ENCODE assay signal across 13 mouse cellular contexts in genomic region chr13:74381533-74382276, GRCm38 (mm10). TPM values are rescaled to one million over a fixed set of nuclear protein-coding genes. Genes with fewer than 3 reads are reported as not detected.
A peak's percentile ranks its signal among the peaks of the same experiment; 100 is the strongest.
DNase-seq lines count a peak whose midpoint lies in the region; ATAC-seq and TF ChIP-seq lines count a peak whose summit lies in the region.
"Had no signal": no experiment of that assay in that cellular context is flagged by ENCODE, and none has a peak within 500 bp of the region (broad histone marks: within the 10 kb centered on the region; RNA-seq: fewer than 3 reads in every experiment).

No protein-coding gene starts in this region.

- WGBS in hindbrain, embryonic 13.5 days = 71% methylated on average over 10 of the region's 10 CpGs
- 82% methylated on average over 10 of the region's 10 CpGs for WGBS in hindbrain, embryonic 10.5 days
- WGBS in intestine, embryonic 16.5 days = 69% methylated on average over 10 of the region's 10 CpGs

- peaks cover 9% of the 10 kb centered on the region; the same call in 1 of the 2 replicates for H3K4me1 ChIP-seq in hindbrain, embryonic 13.5 days (replicated peaks)
- H3K4me1 ChIP-seq in hindbrain, embryonic 10.5 days (replicated peaks) = no peaks in the 10 kb centered on the region
- peaks cover 2% of the 10 kb centered on the region; the same call in 1 of the 2 replicates for H3K4me1 ChIP-seq in intestine, embryonic 16.5 days (ENCODE audit: control insufficient read depth, insufficient read depth, low read length)
- H3K4me1 ChIP-seq: liver, embryonic 13.5 days had no signal

- H3K9ac ChIP-seq in hindbrain, embryonic 13.5 days = peak overlapping the region; percentile 31; the same call in 1 of the 2 replicates
- H3K9ac ChIP-seq in intestine, embryonic 16.5 days (ENCODE audit: low read depth, low read length) = peak overlapping the region; percentile 33; the same call in 1 of the 2 replicates
- H3K9ac ChIP-seq: liver, embryonic 13.5 days had no signal

- H3K36me3 ChIP-seq in hindbrain, embryonic 13.5 days = no peaks in the 10 kb centered on the region; the same call in 1 of the 2 replicates
- H3K36me3 ChIP-seq in hindbrain, embryonic 10.5 days = no peaks in the 10 kb centered on the region
- H3K36me3 ChIP-seq in intestine, embryonic 16.5 days (ENCODE audit: control insufficient read depth, insufficient read depth, low read length) = no peaks in the 10 kb centered on the region
- H3K36me3 ChIP-seq: liver, embryonic 13.5 days had no signal

- no peaks in the 10 kb centered on the region for H3K9me3 ChIP-seq in hindbrain, embryonic 13.5 days
- H3K9me3 ChIP-seq in hindbrain, embryonic 10.5 days = no peaks in the 10 kb centered on the region
- H3K9me3 ChIP-seq in intestine, embryonic 16.5 days (ENCODE audit: control insufficient read depth, low read length) = no peaks in the 10 kb centered on the region
- H3K9me3 ChIP-seq: liver, embryonic 13.5 days had no signal

- peak; percentile 43; the same call in 1 of the 2 replicates for ATAC-seq in hindbrain, embryonic 13.5 days (ENCODE audit: low FRiP score)
- no peak for ATAC-seq in intestine, embryonic 16.5 days

- TF ChIP-seq POLR2A in brain, embryonic 14.5 days (IDR thresholded peaks at IDR 0.05; ENCODE audit: borderline replicate concordance, extremely low read depth, insufficient read depth, insufficient read length, poor library complexity, severe bottlenecking) = no peak

- no peak for TF ChIP-seq CTCF in brain, embryonic 14.5 days (IDR thresholded peaks at IDR 0.05; ENCODE audit: borderline replicate concordance, extremely low read depth, insufficient read depth, insufficient read length)

- no peak overlapping the region for H3K4me3 ChIP-seq in hindbrain, embryonic 13.5 days
- H3K4me3 ChIP-seq in hindbrain, embryonic 10.5 days = no peak overlapping the region
- H3K4me3 ChIP-seq in intestine, embryonic 16.5 days (ENCODE audit: low read length) = no peak overlapping the region
- H3K4me3 ChIP-seq: liver, embryonic 13.5 days had no signal

- no peak for DNase-seq in hindbrain, embryonic 10.5 days (ENCODE audit: low spot score)
- peak; percentile 52 for DNase-seq in Muller cell, postnatal 12 days (ENCODE audit: inconsistent ontology term)
- peak; percentile 59 for DNase-seq in brain, embryonic 14.5 days (ENCODE audit: low read depth)
- DNase-seq in spleen, adult 12 weeks (ENCODE audit: low spot score) = no peak
- DNase-seq in gastrocnemius, postnatal 10 days = no peak
- DNase-seq: liver, embryonic 13.5 days; right cerebral cortex, postnatal 4 days had no signal

- H3K27ac ChIP-seq in hindbrain, embryonic 13.5 days = 0 out of 2 replicates have a peak overlapping the region, but pooled peaks have one; percentile 25
- H3K27ac ChIP-seq in hindbrain, embryonic 10.5 days = no peak overlapping the region
- H3K27ac ChIP-seq in intestine, embryonic 16.5 days (ENCODE audit: low read length) = no peak overlapping the region
- H3K27ac ChIP-seq: liver, embryonic 13.5 days had no signal

- no peak overlapping the region for H3K4me2 ChIP-seq in hindbrain, embryonic 13.5 days
- no peak overlapping the region for H3K4me2 ChIP-seq in intestine, embryonic 16.5 days (ENCODE audit: low read depth, low read length)
- H3K4me2 ChIP-seq: liver, embryonic 13.5 days had no signal

- H3K27me3 ChIP-seq in hindbrain, embryonic 13.5 days = no peaks in the 10 kb centered on the region
- no peaks in the 10 kb centered on the region for H3K27me3 ChIP-seq in hindbrain, embryonic 10.5 days (ENCODE audit: insufficient read depth, poor library complexity, severe bottlenecking)
- H3K27me3 ChIP-seq in intestine, embryonic 16.5 days (replicated peaks; ENCODE audit: control insufficient read depth, insufficient read depth, low read length) = no peaks in the 10 kb centered on the region
- H3K27me3 ChIP-seq: liver, embryonic 13.5 days had no signal

RNA-seq across cellular contexts. Expression of gene Zfp72, which starts 8.9 kb away (rescaled TPM):
- polyA plus RNA-seq in hindbrain, embryonic 13.5 days (2015; fragmentation: Nextera tagmentation; extraction: Ambion mirVana) = 5.8 and 6.5 TPM in 2 replicates
- polyA plus RNA-seq in hindbrain, embryonic 10.5 days (2016; fragmentation: Nextera tagmentation; extraction: Ambion mirVana) = 4.1 and 4.9 TPM in 2 replicates
- polyA plus RNA-seq in brain, embryonic 14.5 days (2012; rRNA removed) = 1.8 and 2.4 TPM in 2 replicates
- 3.6 and 3.8 TPM in 2 replicates for polyA plus RNA-seq in intestine, embryonic 16.5 days (2015; fragmentation: Nextera tagmentation; extraction: Ambion mirVana)
- total RNA-seq in gastrocnemius, postnatal 10 days (2021) = 1 to 10 TPM; 1.3 to 2.2 TPM

RNA-seq across cellular contexts. Expression of gene Ftl1-ps1, which starts 17.8 kb away (rescaled TPM):
- polyA plus RNA-seq in hindbrain, embryonic 13.5 days (2015; fragmentation: Nextera tagmentation; extraction: Ambion mirVana) = 109 TPM in 2 replicates
- 94.6 and 115 TPM in 2 replicates for polyA plus RNA-seq in hindbrain, embryonic 10.5 days (2016; fragmentation: Nextera tagmentation; extraction: Ambion mirVana)
- polyA plus RNA-seq in brain, embryonic 14.5 days (2012; rRNA removed) = 38.5 and 60.1 TPM in 2 replicates
- polyA plus RNA-seq in intestine, embryonic 16.5 days (2015; fragmentation: Nextera tagmentation; extraction: Ambion mirVana) = 90.8 and 94.4 TPM in 2 replicates
- 100 to 1,000 TPM; 190 to 231 TPM for total RNA-seq in gastrocnemius, postnatal 10 days (2021)

RNA-seq across cellular contexts. Expression of gene Lrrc14b, which starts 17.9 kb away (rescaled TPM):
- polyA plus RNA-seq in hindbrain, embryonic 13.5 days (2015; fragmentation: Nextera tagmentation; extraction: Ambion mirVana) = not detected in 2 replicates
- polyA plus RNA-seq in hindbrain, embryonic 10.5 days (2016; fragmentation: Nextera tagmentation; extraction: Ambion mirVana) = not detected in 2 replicates
- polyA plus RNA-seq in brain, embryonic 14.5 days (2012; rRNA removed) = 0.11 TPM in 1 of 2 replicates, not detected in the other
- polyA plus RNA-seq in intestine, embryonic 16.5 days (2015; fragmentation: Nextera tagmentation; extraction: Ambion mirVana) = not detected in 2 replicates
- total RNA-seq in gastrocnemius, postnatal 10 days (2021) = 10 to 100 TPM; 40.0 to 46.7 TPM
- total RNA-seq: layer of hippocampus, postnatal 25 days; megakaryocyte, adult 5-6 weeks had no signal
- polyA plus RNA-seq: liver, embryonic 13.5 days; neural tube, embryonic 11.5 days; thymus, postnatal 0 days had no signal

RNA-seq across cellular contexts. Expression of gene Ccdc127, which starts 31.6 kb away (rescaled TPM):
- polyA plus RNA-seq in hindbrain, embryonic 13.5 days (2015; fragmentation: Nextera tagmentation; extraction: Ambion mirVana) = 50.7 and 50.9 TPM in 2 replicates
- polyA plus RNA-seq in hindbrain, embryonic 10.5 days (2016; fragmentation: Nextera tagmentation; extraction: Ambion mirVana) = 46.2 and 53.9 TPM in 2 replicates
- 14.7 and 19.8 TPM in 2 replicates for polyA plus RNA-seq in brain, embryonic 14.5 days (2012; rRNA removed)
- polyA plus RNA-seq in intestine, embryonic 16.5 days (2015; fragmentation: Nextera tagmentation; extraction: Ambion mirVana) = 38.5 and 39.4 TPM in 2 replicates
- total RNA-seq in gastrocnemius, postnatal 10 days (2021) = 10 to 100 TPM; 41.5 to 43.7 TPM

RNA-seq across cellular contexts. Expression of gene Sdha, which starts 31.6 kb away (rescaled TPM):
- polyA plus RNA-seq in hindbrain, embryonic 13.5 days (2015; fragmentation: Nextera tagmentation; extraction: Ambion mirVana) = 202 and 213 TPM in 2 replicates
- polyA plus RNA-seq in hindbrain, embryonic 10.5 days (2016; fragmentation: Nextera tagmentation; extraction: Ambion mirVana) = 221 and 266 TPM in 2 replicates
- polyA plus RNA-seq in brain, embryonic 14.5 days (2012; rRNA removed) = 127 and 146 TPM in 2 replicates
- polyA plus RNA-seq in intestine, embryonic 16.5 days (2015; fragmentation: Nextera tagmentation; extraction: Ambion mirVana) = 404 and 405 TPM in 2 replicates
- 100 to 1,000 TPM; 416 to 519 TPM for total RNA-seq in gastrocnemius, postnatal 10 days (2021)

Comparison
In these comparisons a context has a peak if more than half of its experiments do, and no peak if none do; other contexts are left out.
1. DNase-seq: peak in Muller cell, postnatal 12 days (single experiment) and brain, embryonic 14.5 days (single experiment); none in hindbrain, embryonic 10.5 days (single experiment), spleen, adult 12 weeks (single experiment) and gastrocnemius, postnatal 10 days (single experiment).